Comparison of ENCODE assay signal across 9 mouse cellular contexts in genomic region chr13:37451471-37451870, GRCm38 (mm10).
A peak's percentile ranks its signal among the peaks of the same experiment; 100 is the strongest.
DNase-seq lines count a peak whose midpoint lies in the region; ATAC-seq and TF ChIP-seq lines count a peak whose summit lies in the region.
"Had no signal": no experiment of that assay in that cellular context is flagged by ENCODE, and none has a peak within 500 bp of the region (broad histone marks: within the 10 kb centered on the region; RNA-seq: fewer than 3 reads in every experiment).

No protein-coding gene starts in this region.

- no peak for TF ChIP-seq POLR2A in lung, adult 2 months (IDR thresholded peaks at IDR 0.05; ENCODE audit: borderline replicate concordance, extremely low read depth, low read depth, low read length)

- peak overlapping the region; percentile 90; the same call in 1 of the 2 replicates for H3K27ac ChIP-seq in stomach, embryonic 14.5 days (ENCODE audit: low read length)
- H3K27ac ChIP-seq: embryonic facial prominence, embryonic 12.5 days had no signal

- H3K9me3 ChIP-seq in stomach, embryonic 14.5 days (ENCODE audit: control insufficient read depth, low read depth, low read length): no peaks in the 10 kb centered on the region
- H3K9me3 ChIP-seq: embryonic facial prominence, embryonic 12.5 days had no signal

- ATAC-seq in CD4-positive, CD25-positive, alpha-beta regulatory T cell, adult 4 months: no peak
- ATAC-seq in stomach, embryonic 14.5 days (ENCODE audit: insufficient number of reproducible peaks, insufficient read depth, low FRiP score, low read depth): no peak

- no peak overlapping the region for H3K9ac ChIP-seq in stomach, embryonic 14.5 days (replicated peaks; ENCODE audit: low read depth, low read length)

- H3K4me3 ChIP-seq in lung, adult 2 months (replicated peaks; ENCODE audit: extremely low read depth, low read depth, low read length): no peak overlapping the region
- no peak overlapping the region for H3K4me3 ChIP-seq in stomach, embryonic 14.5 days (ENCODE audit: low read depth, low read length)

- no peaks in the 10 kb centered on the region for H3K27me3 ChIP-seq in stomach, embryonic 14.5 days (ENCODE audit: control insufficient read depth, insufficient read depth, low read length)
- H3K27me3 ChIP-seq: embryonic facial prominence, embryonic 12.5 days had no signal

- peaks cover 50% of the 10 kb centered on the region for H3K4me1 ChIP-seq in lung, adult 2 months (ENCODE audit: control insufficient read depth, insufficient read depth, low read length)
- peaks cover 29% of the 10 kb centered on the region for H3K4me1 ChIP-seq in stomach, embryonic 14.5 days (ENCODE audit: control insufficient read depth, insufficient read depth, low read length)

- WGBS in lung, adult 2 months: 33% methylated on average over 3 of the region's 3 CpGs
- 57% methylated on average over 3 of the region's 3 CpGs for WGBS in stomach, embryonic 14.5 days

- H3K36me3 ChIP-seq in stomach, embryonic 14.5 days (ENCODE audit: control insufficient read depth, insufficient read depth, low read length): no peaks in the 10 kb centered on the region
- H3K36me3 ChIP-seq: embryonic facial prominence, embryonic 12.5 days had no signal

- H3K4me2 ChIP-seq in stomach, embryonic 14.5 days (replicated peaks; ENCODE audit: low read depth, low read length): peak overlapping the region; percentile 42

- peak; percentile 6 for DNase-seq in CD4-positive, CD25-positive, alpha-beta regulatory T cell, adult 2 months (ENCODE audit: low read depth, low spot score)
- peak; percentile 65 to 74 for DNase-seq in lung, adult 18-20 months
- DNase-seq in lung, adult 2 months: no peak
- peak; percentile 64 for DNase-seq in kidney, postnatal 14 days
- no peak for DNase-seq in urinary bladder, adult 2 months (ENCODE audit: low spot score)
- DNase-seq in urinary bladder, postnatal 10 days (ENCODE audit: low spot score): no peak

- TF ChIP-seq CTCF in lung, adult 2 months (IDR thresholded peaks at IDR 0.05; ENCODE audit: insufficient read depth, low read length): no peak

Comparison
In these comparisons a context has a peak if more than half of its experiments do, and no peak if none do; other contexts are left out.
1. DNase-seq: peak in CD4-positive, CD25-positive, alpha-beta regulatory T cell, adult 2 months (single experiment), lung, adult 18-20 months (2 of 2) and kidney, postnatal 14 days (single experiment); none in lung, adult 2 months (single experiment), urinary bladder, adult 2 months (single experiment) and urinary bladder, postnatal 10 days (single experiment).